Mouse (Mus musculus): ENCODE results near the gene Pmm2. TPM values are rescaled to one million over a fixed set of nuclear protein-coding genes. Genes with fewer than 3 reads are reported as not detected.

Pmm2 gene
- polyA plus RNA-seq, 1 experiment from 2014 or later: 54.1 TPM

GRCm38 (mm10) chr16:8686871-8687535, 49.5 kb downstream of the Pmm2 start:
- Histone ChIP-seq H3K4me2 (no peak overlapping the region), H3K9me3 (no peaks in the 10 kb centered on the region), H3K4me1 (no peaks in the 10 kb centered on the region), H3K36me3 (replicated peaks) (peaks cover 60% of the 10 kb centered on the region), H3K27ac (no peak overlapping the region), H3K4me3 (replicated peaks) (no peak overlapping the region), H3K27me3 (no peaks in the 10 kb centered on the region), H3K9ac (no peak overlapping the region)
- 83% methylated on average over 11 of the region's 11 CpGs for WGBS
- ATAC-seq (ENCODE audit: low FRiP score): peak; percentile 47; the same call in 1 of the 2 replicates

GRCm38 (mm10) chr16:8687559-8688112, 50.2 kb downstream of the Pmm2 start:
- Histone ChIP-seq H3K27me3 (no peaks in the 10 kb centered on the region), H3K4me3 (replicated peaks) (no peak overlapping the region), H3K9me3 (no peaks in the 10 kb centered on the region), H3K4me2 (no peak overlapping the region), H3K4me1 (no peaks in the 10 kb centered on the region), H3K27ac (no peak overlapping the region), H3K9ac (no peak overlapping the region), H3K36me3 (replicated peaks) (peaks cover 67% of the 10 kb centered on the region)
- no peak for ATAC-seq (ENCODE audit: low FRiP score)

GRCm38 (mm10) chr16:8689979-8690656, 52.6 kb downstream of the Pmm2 start:
- H3K27ac ChIP-seq: no peak overlapping the region

GRCm38 (mm10) chr16:8691206-8691605, 53.7 kb downstream of the Pmm2 start:
- H3K27ac ChIP-seq: no peak overlapping the region
- ATAC-seq (ENCODE audit: low FRiP score): no peak
- WGBS: 93% methylated on average over 7 of the region's 7 CpGs

More at GRCm38 (mm10) chr16:8689979-8690656, 52.6 kb downstream of the Pmm2 start:
- Histone ChIP-seq H3K4me3 (replicated peaks) (no peak overlapping the region), H3K27me3 (no peaks in the 10 kb centered on the region), H3K9ac (no peak overlapping the region), H3K4me2 (no peak overlapping the region), H3K9me3 (no peaks in the 10 kb centered on the region), H3K36me3 (replicated peaks) (peaks cover 87% of the 10 kb centered on the region), H3K4me1 (no peaks in the 10 kb centered on the region)
- no peak for ATAC-seq (ENCODE audit: low FRiP score)
- 89% methylated on average over 11 of the region's 11 CpGs for WGBS

GRCm38 (mm10) chr16:8699556-8699955, 62.1 kb downstream of the Pmm2 start:
- no peak for ATAC-seq (ENCODE audit: low FRiP score)
- Histone ChIP-seq H3K4me2 (no peak overlapping the region), H3K27me3 (no peaks in the 10 kb centered on the region), H3K36me3 (replicated peaks) (peaks cover 94% of the 10 kb centered on the region), H3K27ac (no peak overlapping the region), H3K4me1 (no peaks in the 10 kb centered on the region), H3K4me3 (replicated peaks) (no peak overlapping the region), H3K9ac (no peak overlapping the region), H3K9me3 (no peaks in the 10 kb centered on the region)
- 91% methylated on average over 8 of the region's 8 CpGs for WGBS

More at GRCm38 (mm10) chr16:8691206-8691605, 53.7 kb downstream of the Pmm2 start:
- no peak overlapping the region for H3K9ac ChIP-seq
- H3K27me3 ChIP-seq: no peaks in the 10 kb centered on the region
- no peaks in the 10 kb centered on the region for H3K9me3 ChIP-seq
- no peaks in the 10 kb centered on the region for H3K4me1 ChIP-seq
- H3K4me2 ChIP-seq: no peak overlapping the region
- no peak overlapping the region for H3K4me3 ChIP-seq (replicated peaks)
- peaks cover 91% of the 10 kb centered on the region for H3K36me3 ChIP-seq (replicated peaks)

GRCm38 (mm10) chr16:8700586-8700985, 63.1 kb downstream of the Pmm2 start:
- Histone ChIP-seq H3K4me1 (no peaks in the 10 kb centered on the region), H3K27me3 (no peaks in the 10 kb centered on the region), H3K4me3 (replicated peaks) (no peak overlapping the region), H3K27ac (no peak overlapping the region), H3K4me2 (no peak overlapping the region), H3K9me3 (no peaks in the 10 kb centered on the region), H3K9ac (no peak overlapping the region), H3K36me3 (replicated peaks) (peaks cover 91% of the 10 kb centered on the region)
- ATAC-seq (ENCODE audit: low FRiP score): no peak
- 91% methylated on average over 3 of the region's 3 CpGs for WGBS

GRCm38 (mm10) chr16:8711998-8712397, 74.5 kb downstream of the Pmm2 start:
- Histone ChIP-seq H3K27ac (no peak overlapping the region), H3K9ac (no peak overlapping the region), H3K9me3 (no peaks in the 10 kb centered on the region), H3K27me3 (no peaks in the 10 kb centered on the region), H3K36me3 (replicated peaks) (peaks cover 87% of the 10 kb centered on the region), H3K4me2 (no peak overlapping the region), H3K4me1 (no peaks in the 10 kb centered on the region), H3K4me3 (replicated peaks) (no peak overlapping the region)
- 78% methylated on average over 9 of the region's 9 CpGs for WGBS
- ATAC-seq (ENCODE audit: low FRiP score): no peak

Small RNA genes within 50 kb of the gene (microRNA-seq; reads per million reads assigned to microRNA genes)
- not detected for gene Gm22137

Other genes with a start within 250 kb of the Pmm2 start
- gene Tmem114, start 212.5 kb upstream of the Pmm2 start, polyA plus RNA-seq (2016; fragmentation: Nextera tagmentation; extraction: Ambion mirVana): not detected in 2 replicates
- 19.3 and 21.1 TPM in 2 replicates for gene Mettl22, start 166.9 kb upstream of the Pmm2 start, polyA plus RNA-seq (2016; fragmentation: Nextera tagmentation; extraction: Ambion mirVana)
- gene Abat, start 124.2 kb upstream of the Pmm2 start, polyA plus RNA-seq (2016; fragmentation: Nextera tagmentation; extraction: Ambion mirVana): 37.9 and 49.9 TPM in 2 replicates
- gene Tmem186, start within 50 bp of the Pmm2 start, polyA plus RNA-seq (2016; fragmentation: Nextera tagmentation; extraction: Ambion mirVana): 24.3 and 25.4 TPM in 2 replicates
- 191 and 210 TPM in 2 replicates for gene Carhsp1, start 34.5 kb downstream of the Pmm2 start, polyA plus RNA-seq (2016; fragmentation: Nextera tagmentation; extraction: Ambion mirVana)
- gene Gm5767, start 43.1 kb downstream of the Pmm2 start, polyA plus RNA-seq (2016; fragmentation: Nextera tagmentation; extraction: Ambion mirVana): not detected in 2 replicates
- gene Usp7, start 154.6 kb downstream of the Pmm2 start, polyA plus RNA-seq (2016; fragmentation: Nextera tagmentation; extraction: Ambion mirVana): 40.3 and 41.8 TPM in 2 replicates
- gene 1810013L24Rik, start 192.4 kb downstream of the Pmm2 start, polyA plus RNA-seq (2016; fragmentation: Nextera tagmentation; extraction: Ambion mirVana): 37.3 and 40.1 TPM in 2 replicates